Mouse (Mus musculus): ENCODE results near the gene Ccdc33.

DNA sequence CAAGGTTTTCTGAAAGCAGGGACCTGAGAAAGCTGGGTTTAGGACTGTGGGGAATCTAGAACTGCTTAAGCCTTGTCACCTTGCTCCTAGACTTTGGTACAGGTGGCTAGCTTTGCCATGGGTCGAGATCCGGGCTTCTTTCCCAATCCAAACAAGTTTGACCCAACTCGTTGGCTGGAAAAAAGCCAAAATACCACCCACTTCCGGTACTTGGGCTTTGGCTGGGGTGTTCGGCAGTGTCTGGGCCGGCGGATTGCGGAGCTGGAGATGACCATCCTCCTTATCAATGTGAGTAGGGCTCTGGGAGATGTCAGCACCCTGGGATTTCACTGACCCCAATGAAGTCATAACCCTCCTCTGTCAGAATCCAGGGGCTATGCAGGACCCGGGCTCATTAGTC, 92.6 kb downstream of the Ccdc33 start:
- no peak for TF ChIP-seq HCFC1 (IDR thresholded peaks at IDR 0.05; ENCODE audit: borderline replicate concordance, insufficient read depth, low read length)
- no peak for TF ChIP-seq ZC3H11A (IDR thresholded peaks at IDR 0.05; ENCODE audit: borderline replicate concordance, low read depth, low read length)
- TF ChIP-seq MAFK (IDR thresholded peaks at IDR 0.05; ENCODE audit: insufficient read depth, low read depth, low read length) = no peak
- no peak for TF ChIP-seq ZNF384 (IDR thresholded peaks at IDR 0.05; ENCODE audit: low read depth, low read length)
- TF ChIP-seq CHD2 (IDR thresholded peaks at IDR 0.05; ENCODE audit: low read depth, low read length) = no peak
